Mouse (Mus musculus): Measurements from ENCODE around the gene Ankrd34c. TPM values are rescaled to one million over a fixed set of nuclear protein-coding genes. Genes with fewer than 3 reads are reported as not detected.

Ankrd34c gene
- total RNA-seq (2023), result not detected

DNA sequence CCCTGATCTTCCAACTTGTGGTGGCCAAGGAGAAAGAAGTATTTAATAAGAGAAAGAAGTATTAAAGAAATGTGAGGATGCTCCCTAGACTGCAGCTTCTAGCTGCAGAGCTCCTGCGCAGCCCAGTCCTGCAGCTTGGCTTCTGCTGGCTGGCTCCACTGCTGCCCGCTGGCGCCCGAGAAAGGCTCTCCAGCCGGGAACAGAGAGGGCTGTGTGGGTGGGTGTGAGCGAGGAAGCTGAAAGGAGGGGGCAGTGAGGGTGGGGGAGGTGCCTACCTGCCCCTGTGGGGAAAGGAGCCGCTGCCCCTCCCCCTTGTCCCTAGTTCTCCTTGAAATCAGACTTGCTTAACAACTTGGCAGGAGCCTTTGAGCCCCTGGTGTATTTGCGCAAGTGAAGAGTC is at the start of gene Ankrd34c:
Gene Ankrd34c, minus strand, starts transcription at position 181 of the 400 bp plus-strand sequence.

DNA sequence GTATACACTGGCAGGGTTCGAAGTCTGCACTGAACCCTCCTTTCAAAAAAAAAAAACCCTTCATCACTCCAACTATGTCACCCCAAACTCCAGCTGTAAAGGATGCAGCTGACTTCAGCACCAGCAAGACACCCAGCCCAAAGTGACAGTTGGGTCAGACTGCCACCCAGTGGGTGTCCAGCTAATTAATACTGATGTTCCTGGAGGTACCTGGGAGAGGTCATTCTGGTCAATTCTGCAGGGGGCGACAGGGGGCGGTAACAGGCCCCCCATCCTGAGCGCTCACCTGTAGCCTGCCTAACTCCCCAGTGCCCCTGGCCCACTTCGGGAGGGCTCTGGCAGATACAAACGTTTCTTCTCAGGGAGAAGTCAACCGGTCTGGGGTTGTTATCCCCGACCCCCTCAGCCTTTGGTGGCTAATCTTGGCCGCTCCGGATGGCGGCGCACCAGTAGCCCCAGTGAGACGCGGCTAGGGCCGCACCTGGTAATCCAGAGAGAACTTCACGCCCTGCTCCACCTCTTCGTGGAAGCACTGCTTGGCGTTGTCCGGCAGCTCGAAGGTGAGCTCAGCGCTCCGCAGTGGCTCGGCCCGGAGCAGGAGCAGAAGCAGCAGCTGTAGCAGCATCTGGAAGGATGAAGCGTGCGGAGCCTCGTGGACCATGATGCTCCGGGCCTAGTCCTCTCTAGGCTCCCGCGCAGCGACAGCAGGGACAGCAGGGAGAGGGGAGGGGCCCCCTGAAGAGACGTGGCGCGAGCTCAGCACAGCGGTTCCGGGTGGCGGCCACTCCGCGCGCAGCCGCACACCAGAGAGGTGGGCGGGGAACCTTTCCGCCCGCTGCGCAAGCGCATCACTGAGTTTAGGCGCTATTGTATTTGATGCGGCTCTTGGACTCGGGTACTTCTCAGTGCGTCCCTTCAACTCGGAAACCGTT is 33.7 kb downstream of the Ankrd34c start, which contains the start of gene Tmed3:
Gene Tmed3, minus strand, starts transcription at position 804 of the 932 bp plus-strand sequence.

Other genes starting within 250 kb of the Ankrd34c start
- gene Minar1, start 115.3 kb downstream of the Ankrd34c start, total RNA-seq (2023), result not detected
- 10 to 100 TPM; 89.4 to 92.8 TPM for gene Tmed3, start 33.4 kb downstream of the Ankrd34c start, total RNA-seq (2023)
- gene Rasgrf1, start 171.4 kb upstream of the Ankrd34c start, total RNA-seq (2023), result not detected

All from neutrophil, adult 83 days (primary cell).